Mouse (Mus musculus) intestine, embryonic 16.5 days (tissue): ENCODE data around the gene Sptbn1. TPM values are rescaled to one million over a fixed set of nuclear protein-coding genes. Genes with fewer than 3 reads are reported as not detected.

Source experiments
- ATAC-seq: fragments of 200-750 bp; cut with Nextera tagmentation; 2 replicates; pipeline ENCODE4 v1.8.0; 2017; ENCODE audit warnings: moderate TSS enrichment, moderate library complexity
- H3K27ac ChIP-seq: fragments of 300-500 bp; sonication (generic); 2 replicates; pipeline ENCODE4 v1.5.1; 2014; ENCODE audit warnings: mild to moderate bottlenecking, low read length
- H3K27me3 ChIP-seq: fragments of 300-500 bp; sonication (generic); replicated peaks from 2 replicates; pipeline ENCODE4 v1.6.1; 2014; ENCODE audit warnings: low read length, control low read depth, mixed read lengths; ENCODE audit not compliant: control insufficient read depth, insufficient read depth
- H3K36me3 ChIP-seq: fragments of 300-500 bp; sonication (generic); 2 replicates; pipeline ENCODE4 v1.6.1; 2014; ENCODE audit warnings: low read length, control low read depth; ENCODE audit not compliant: control insufficient read depth, insufficient read depth
- H3K4me1 ChIP-seq: fragments of 300-500 bp; sonication (generic); 2 replicates; pipeline ENCODE4 v1.6.1; 2014; ENCODE audit warnings: low read length, control low read depth, mixed read lengths; ENCODE audit not compliant: control insufficient read depth, insufficient read depth
- H3K4me2 ChIP-seq: fragments of 300-500 bp; sonication (generic); 2 replicates; pipeline ENCODE4 v1.6.1; 2014; ENCODE audit warnings: low read depth, low read length, control low read depth
- H3K4me3 ChIP-seq: fragments of 300-500 bp; sonication (generic); 2 replicates; pipeline ENCODE4 v1.5.1; 2014; ENCODE audit warnings: mild to moderate bottlenecking, low read length
- H3K9ac ChIP-seq: fragments of 300-500 bp; sonication (generic); 2 replicates; pipeline ENCODE4 v1.6.1; 2014; ENCODE audit warnings: low read depth, low read length
- H3K9me3 ChIP-seq: fragments of 300-500 bp; sonication (generic); 2 replicates; pipeline ENCODE4 v1.6.1; 2016; ENCODE audit warnings: low read length, control low read depth; ENCODE audit not compliant: control insufficient read depth
- WGBS: fragments of 180-500 bp; shearing (Covaris S2); extraction: QIAGEN DNeasy Blood & Tissue Kit; methylation state at CpG from one replicate; pipeline ENCODE4 v1.1.7; 2014; 5-methylcytosine and 5-hydroxymethylcytosine counted together
- polyA plus RNA-seq: library from polyadenylated mRNA; unstranded; fragments of >200 nt; fragmentation: Nextera tagmentation; extraction: Ambion mirVana; gene quantifications from 2 replicates; pipeline ENCODE4 v1.2.1, GENCODE M21; 2015

Sptbn1 gene
- polyA plus RNA-seq, 1 experiment from 2014 or later = 98.1 TPM

DNA sequence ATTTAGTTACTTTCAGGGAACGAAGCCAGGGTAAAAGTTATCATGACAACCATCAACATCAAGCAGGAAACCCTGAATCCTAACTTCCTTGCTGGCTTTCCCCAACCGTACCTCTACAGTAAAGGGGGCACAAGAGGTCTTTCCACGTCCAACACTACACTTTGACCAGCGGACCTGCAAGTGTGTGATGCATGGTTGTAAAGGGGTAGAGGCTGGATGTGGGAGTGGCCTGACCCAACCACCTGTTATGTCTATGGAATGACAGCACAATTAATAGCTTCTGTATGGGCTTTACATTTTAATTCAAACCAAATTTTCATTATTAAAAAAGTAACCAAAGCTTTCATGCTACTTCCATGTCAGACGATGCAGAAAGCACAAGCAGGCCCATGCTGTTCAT is 96.8 kb downstream of the Sptbn1 start:
- no peaks in the 10 kb centered on the region for H3K36me3 ChIP-seq
- 73% methylated on average over 5 of the region's 5 CpGs for WGBS
- peaks cover 23% of the 10 kb centered on the region for H3K4me1 ChIP-seq
- H3K9ac ChIP-seq = no peak overlapping the region
- peak overlapping the region; percentile 63 for H3K27ac ChIP-seq
- no peaks in the 10 kb centered on the region for H3K9me3 ChIP-seq
- no peaks in the 10 kb centered on the region for H3K27me3 ChIP-seq
- ATAC-seq = peak; percentile 63
- no peak overlapping the region for H3K4me2 ChIP-seq
- no peak overlapping the region for H3K4me3 ChIP-seq

DNA sequence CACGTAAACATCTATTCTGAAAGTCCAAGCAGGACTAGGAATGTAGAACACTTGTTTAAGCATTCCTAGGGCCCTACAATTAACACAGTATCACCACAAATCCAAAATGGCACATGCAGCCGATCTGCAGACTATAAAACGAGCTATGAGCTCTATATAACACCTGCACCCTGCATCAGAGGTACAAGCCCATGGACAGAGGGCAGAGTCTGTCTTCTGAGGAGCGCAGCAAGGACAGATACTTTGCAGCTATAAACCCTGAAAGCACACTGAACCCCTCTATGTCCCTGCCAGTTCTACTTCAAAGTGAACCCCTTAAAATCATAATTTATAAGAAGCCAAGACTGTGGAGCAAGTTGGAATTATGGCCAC is 101.4 kb downstream of the Sptbn1 start:
- H3K9ac ChIP-seq = no peak overlapping the region
- H3K4me1 ChIP-seq = peaks cover 33% of the 10 kb centered on the region
- peak overlapping the region; percentile 7; the same call in 1 of the 2 replicates for H3K4me2 ChIP-seq
- WGBS = 58% methylated on average over 4 of the region's 4 CpGs
- peak; percentile 57 for ATAC-seq
- H3K9me3 ChIP-seq = no peaks in the 10 kb centered on the region
- H3K27me3 ChIP-seq = no peaks in the 10 kb centered on the region
- H3K36me3 ChIP-seq = no peaks in the 10 kb centered on the region
- no peak overlapping the region for H3K4me3 ChIP-seq
- H3K27ac ChIP-seq = peak overlapping the region; percentile 22

DNA sequence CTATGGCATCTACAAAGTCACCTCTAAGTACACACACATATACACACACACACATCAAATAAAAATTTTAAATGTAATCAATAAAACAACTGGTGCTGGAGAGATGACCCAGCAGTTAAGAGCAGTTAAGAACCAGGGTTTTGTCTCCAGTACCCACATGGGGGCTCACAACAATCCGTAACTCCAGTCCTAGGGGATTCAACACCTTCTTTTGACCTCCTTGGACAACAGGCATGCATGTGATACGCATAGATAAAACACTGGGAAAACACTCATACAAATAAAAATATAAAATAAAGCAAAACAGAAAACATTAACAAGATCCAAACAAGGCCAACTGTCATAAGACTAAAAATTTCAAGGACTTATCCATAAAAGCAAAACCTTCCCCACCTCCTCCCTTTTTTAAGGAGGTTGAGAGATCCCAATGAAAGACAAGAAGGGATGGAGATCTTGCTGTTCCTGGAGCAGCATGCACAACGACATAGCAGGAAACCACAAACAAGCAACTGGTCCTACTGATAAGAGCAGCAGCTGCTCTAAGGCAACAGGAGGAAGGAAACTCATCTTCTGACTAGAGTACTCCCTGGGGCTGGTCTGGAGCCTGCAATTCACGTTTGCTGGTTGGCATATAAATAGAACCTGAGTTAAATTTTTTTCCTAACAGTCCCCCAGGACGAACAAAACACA is 102.0 kb downstream of the Sptbn1 start:
- no peaks in the 10 kb centered on the region for H3K27me3 ChIP-seq
- no peak overlapping the region for H3K9ac ChIP-seq
- H3K4me1 ChIP-seq = peaks cover 35% of the 10 kb centered on the region
- peak overlapping the region; percentile 48 for H3K27ac ChIP-seq
- ATAC-seq = peak; percentile 65
- WGBS = 47% methylated on average over 5 of the region's 5 CpGs
- H3K36me3 ChIP-seq = no peaks in the 10 kb centered on the region
- H3K4me3 ChIP-seq = no peak overlapping the region
- no peaks in the 10 kb centered on the region for H3K9me3 ChIP-seq
- H3K4me2 ChIP-seq = peak overlapping the region; percentile 7; the same call in 1 of the 2 replicates

- ATAC-seq = peak; percentile 43; the same call in 1 of the 2 replicates
- H3K27me3 ChIP-seq = no peaks in the 10 kb centered on the region
- H3K9me3 ChIP-seq = no peaks in the 10 kb centered on the region
- H3K27ac ChIP-seq = peak overlapping the region; percentile 64
- H3K4me1 ChIP-seq = peaks cover 41% of the 10 kb centered on the region
- H3K9ac ChIP-seq = no peak overlapping the region
- H3K4me2 ChIP-seq = no peak overlapping the region
- no peak overlapping the region for H3K4me3 ChIP-seq
- no peaks in the 10 kb centered on the region for H3K36me3 ChIP-seq
- WGBS = 44% methylated on average over 5 of the region's 5 CpGs
Measured at GRCm38 (mm10) chr11:30164515-30165214, 103.3 kb downstream of the Sptbn1 start.

DNA sequence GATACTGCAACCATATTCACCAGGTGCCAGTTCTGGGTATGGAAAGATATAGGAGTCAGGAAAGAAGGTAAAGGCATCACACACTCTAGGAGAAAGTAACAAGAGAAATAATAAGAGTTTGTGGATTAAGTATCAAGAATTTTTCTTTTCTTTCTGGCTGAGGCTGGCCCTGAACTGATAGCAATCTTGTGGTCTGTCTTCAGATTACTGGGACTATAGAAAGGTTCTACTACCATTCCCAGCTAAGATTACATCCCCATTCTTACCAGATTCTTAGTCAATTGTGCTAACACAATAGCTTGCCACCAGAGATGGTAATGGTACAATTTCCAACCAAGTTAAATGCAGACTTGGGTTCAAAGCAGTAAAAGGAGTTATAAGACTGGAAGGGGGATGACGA is 104.1 kb downstream of the Sptbn1 start:
- Histone ChIP-seq H3K9ac (no peak overlapping the region), H3K4me1 (peaks cover 41% of the 10 kb centered on the region), H3K4me2 (no peak overlapping the region), H3K4me3 (no peak overlapping the region), H3K27me3 (no peaks in the 10 kb centered on the region), H3K27ac (no peak overlapping the region), H3K9me3 (no peaks in the 10 kb centered on the region), H3K36me3 (0 out of 2 replicates have a peak, but pooled peaks cover under 1% of the 10 kb centered on the region)
- ATAC-seq = no peak
- 67% methylated on average over 1 of the region's 1 CpGs for WGBS

GRCm38 (mm10) chr11:30163081-30163480 is 104.9 kb downstream of the Sptbn1 start:
- Histone ChIP-seq H3K27me3 (no peaks in the 10 kb centered on the region), H3K27ac (no peak overlapping the region), H3K4me2 (no peak overlapping the region), H3K4me3 (no peak overlapping the region), H3K4me1 (peaks cover 45% of the 10 kb centered on the region), H3K36me3 (0 out of 2 replicates have a peak, but pooled peaks cover 3% of the 10 kb centered on the region), H3K9ac (no peak overlapping the region), H3K9me3 (no peaks in the 10 kb centered on the region)
- ATAC-seq = no peak
- WGBS = 82% methylated on average over 4 of the region's 4 CpGs

- 74% methylated on average over 1 of the region's 1 CpGs for WGBS
- no peak overlapping the region for H3K9ac ChIP-seq
- no peaks in the 10 kb centered on the region for H3K9me3 ChIP-seq
- no peak for ATAC-seq
- no peak overlapping the region for H3K4me3 ChIP-seq
- H3K36me3 ChIP-seq = 0 out of 2 replicates have a peak, but pooled peaks cover 3% of the 10 kb centered on the region
- H3K4me1 ChIP-seq = peaks cover 40% of the 10 kb centered on the region
- H3K4me2 ChIP-seq = no peak overlapping the region
- H3K27ac ChIP-seq = peak overlapping the region; percentile 76
- no peaks in the 10 kb centered on the region for H3K27me3 ChIP-seq
Measured at GRCm38 (mm10) chr11:30161744-30162143, 106.2 kb downstream of the Sptbn1 start.

DNA sequence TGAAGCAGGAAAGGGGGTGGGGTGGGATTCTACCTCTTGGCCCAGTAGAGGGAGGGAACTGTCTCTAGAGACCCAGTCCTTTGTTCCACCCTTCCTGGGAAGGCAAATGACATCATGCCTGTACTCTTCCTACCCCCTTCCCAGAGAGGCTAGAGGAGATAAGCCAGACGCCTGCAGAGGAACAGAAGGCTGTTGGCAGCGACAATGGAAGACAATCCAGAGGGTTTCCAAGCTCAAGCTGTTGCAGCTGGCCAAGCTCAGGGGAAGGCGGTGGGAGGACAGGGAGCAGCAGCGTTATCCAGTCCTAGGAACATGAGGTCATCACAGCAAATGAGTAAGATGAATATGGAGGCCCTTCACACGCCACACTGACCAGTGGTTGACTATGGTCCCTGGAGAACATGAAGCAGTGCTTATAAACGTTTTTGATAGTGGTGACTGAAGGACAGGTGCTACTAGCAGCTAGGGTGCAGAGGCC is 106.8 kb downstream of the Sptbn1 start:
- Histone ChIP-seq H3K4me1 (peaks cover 39% of the 10 kb centered on the region), H3K27ac (peak overlapping the region; percentile 76), H3K9ac (no peak overlapping the region), H3K4me2 (no peak overlapping the region), H3K27me3 (no peaks in the 10 kb centered on the region), H3K4me3 (no peak overlapping the region), H3K36me3 (0 out of 2 replicates have a peak, but pooled peaks cover 3% of the 10 kb centered on the region), H3K9me3 (no peaks in the 10 kb centered on the region)
- 22% methylated on average over 6 of the region's 6 CpGs for WGBS
- ATAC-seq = peak; percentile 84

GRCm38 (mm10) chr11:30160625-30161172 is 107.3 kb downstream of the Sptbn1 start:
- H3K4me1 ChIP-seq = peaks cover 37% of the 10 kb centered on the region
- H3K4me3 ChIP-seq = no peak overlapping the region
- H3K4me2 ChIP-seq = no peak overlapping the region
- peak overlapping the region; percentile 76 for H3K27ac ChIP-seq
- no peaks in the 10 kb centered on the region for H3K27me3 ChIP-seq
- H3K9me3 ChIP-seq = no peaks in the 10 kb centered on the region
- H3K36me3 ChIP-seq = 0 out of 2 replicates have a peak, but pooled peaks cover 3% of the 10 kb centered on the region
- H3K9ac ChIP-seq = no peak overlapping the region
- WGBS = 55% methylated on average over 4 of the region's 4 CpGs
- 0 out of 2 replicates have a peak, but pooled peaks have one; percentile 24 for ATAC-seq
